Mouse (Mus musculus): Measurements from ENCODE around the gene Serpina3a. TPM values are rescaled to one million over a fixed set of nuclear protein-coding genes. Genes with fewer than 3 reads are reported as not detected.

Gene Serpina3a
- not detected for polyA plus RNA-seq (2017; shearing (Covaris generic))

DNA sequence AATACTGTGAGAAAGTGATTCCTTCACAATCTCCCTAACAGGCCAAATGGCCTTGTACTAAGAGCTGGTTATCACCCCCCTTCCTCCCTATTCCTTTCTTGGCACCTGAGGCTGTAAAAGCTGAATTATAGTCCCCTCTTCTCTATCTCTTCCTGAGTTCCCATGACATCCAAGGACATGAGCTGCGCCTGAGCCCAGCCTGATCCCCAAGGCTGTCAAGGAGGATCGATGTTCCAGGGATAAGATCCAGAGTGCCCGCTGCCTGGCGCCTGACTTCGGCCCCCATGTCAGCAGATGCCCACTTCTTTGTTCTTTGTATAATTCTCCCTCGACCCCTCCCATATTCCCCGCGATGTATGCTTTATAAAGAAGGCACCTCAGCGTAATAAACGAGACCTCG lies at the start of gene Serpina3a:
Gene Serpina3a, plus strand, starts transcription at position 392 of the 400 bp plus-strand sequence.

DNA sequence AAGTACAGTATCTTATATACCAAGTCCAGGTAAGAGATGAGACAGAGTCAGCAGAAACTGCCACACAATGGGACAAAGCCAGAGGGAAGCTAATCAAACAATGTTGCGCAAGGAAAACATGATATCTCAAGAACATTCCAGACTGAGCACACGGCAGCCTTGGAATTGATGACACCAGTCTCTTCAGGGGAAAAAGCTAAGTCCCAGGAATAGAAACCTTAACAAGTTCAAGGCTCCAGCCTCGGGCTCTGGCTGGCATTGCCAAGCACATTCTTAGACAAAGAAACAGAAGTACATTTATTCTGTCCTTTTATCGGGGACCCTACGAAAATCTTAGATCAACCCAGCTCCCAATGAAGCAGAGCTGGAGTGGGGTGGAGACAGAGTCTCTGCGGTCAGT lies 11.8 kb upstream of the Serpina3a start, which contains the start of gene Serpina5:
Gene Serpina5, plus strand, starts transcription at position 346 of the 400 bp plus-strand sequence.

DNA sequence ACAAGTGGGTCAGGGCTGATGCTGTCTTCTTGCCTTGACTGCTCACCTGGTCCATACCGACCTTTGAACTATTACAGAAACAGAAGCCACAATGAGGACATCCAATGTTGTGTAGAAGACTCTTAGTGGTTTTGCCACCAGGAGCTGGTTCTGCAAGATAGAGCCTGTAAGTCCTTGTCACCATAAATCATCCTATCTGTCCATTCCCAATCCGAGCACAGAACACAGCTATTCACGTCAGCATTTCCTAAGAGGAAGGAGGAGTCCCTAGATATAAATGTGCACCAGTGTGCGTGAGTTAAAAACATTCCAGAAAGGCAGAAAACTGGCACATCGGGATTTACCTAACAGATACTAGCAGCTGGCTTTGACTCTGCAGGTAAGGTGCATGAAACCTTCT lies 15.2 kb downstream of the Serpina3a start, which contains the start of gene Serpina3b:
Gene Serpina3b, plus strand, starts transcription at position 301 of the 400 bp plus-strand sequence.

DNA sequence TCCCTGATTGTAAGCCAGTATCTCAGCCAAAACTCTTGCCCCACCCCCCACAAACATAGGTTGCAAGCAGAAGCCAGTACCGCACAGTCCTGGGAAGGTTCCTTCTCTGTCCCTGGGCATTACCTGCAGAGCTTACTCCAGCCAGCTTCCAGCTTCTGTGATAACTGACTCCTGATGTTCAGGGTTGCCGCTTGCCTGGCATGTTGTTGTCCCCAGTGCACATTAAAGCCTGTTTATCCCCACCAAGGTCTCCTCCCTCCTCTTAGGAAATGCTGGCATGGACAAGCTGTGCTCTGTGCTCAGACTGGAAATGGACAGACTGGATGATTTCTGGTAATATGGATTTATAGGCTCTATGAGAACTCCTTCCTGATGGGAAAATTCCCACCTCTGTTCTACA lies 41.1 kb downstream of the Serpina3a start, which contains the start of gene Serpina3c:
Gene Serpina3c, minus strand, starts transcription at position 215 of the 400 bp plus-strand sequence.

Other genes with a start within 250 kb of the Serpina3a start
- not detected for gene Serpina1a, start 249.2 kb upstream of the Serpina3a start, polyA plus RNA-seq (2017; shearing (Covaris generic))
- gene Serpina1c, start 207.8 kb upstream of the Serpina3a start, polyA plus RNA-seq (2017; shearing (Covaris generic)) = not detected
- not detected for gene Serpina1e, start 153.7 kb upstream of the Serpina3a start, polyA plus RNA-seq (2017; shearing (Covaris generic))
- gene Serpina11, start 122.8 kb upstream of the Serpina3a start, polyA plus RNA-seq (2017; shearing (Covaris generic)) = not detected
- 2.3 TPM for gene Serpina9, start 99.0 kb upstream of the Serpina3a start, polyA plus RNA-seq (2017; shearing (Covaris generic))
- gene Serpina12, start 68.3 kb upstream of the Serpina3a start, polyA plus RNA-seq (2017; shearing (Covaris generic)) = not detected
- gene Serpina5, start 11.6 kb upstream of the Serpina3a start, polyA plus RNA-seq (2017; shearing (Covaris generic)) = not detected
- gene Serpina3b, start 15.3 kb downstream of the Serpina3a start, polyA plus RNA-seq (2017; shearing (Covaris generic)) = not detected
- gene Serpina3c, start 41.1 kb downstream of the Serpina3a start, polyA plus RNA-seq (2017; shearing (Covaris generic)) = not detected
- 12.5 TPM for gene Serpina3f, start 101.8 kb downstream of the Serpina3a start, polyA plus RNA-seq (2017; shearing (Covaris generic))
- gene Serpina3g, start 123.5 kb downstream of the Serpina3a start, polyA plus RNA-seq (2017; shearing (Covaris generic)) = 312 TPM
- gene Serpina3i, start 150.4 kb downstream of the Serpina3a start, polyA plus RNA-seq (2017; shearing (Covaris generic)) = not detected
- not detected for gene Serpina3j, start 201.8 kb downstream of the Serpina3a start, polyA plus RNA-seq (2017; shearing (Covaris generic))
- gene Serpina3k, start 225.8 kb downstream of the Serpina3a start, polyA plus RNA-seq (2017; shearing (Covaris generic)) = not detected
- not detected for gene Serpina3m, start 225.8 kb downstream of the Serpina3a start, polyA plus RNA-seq (2017; shearing (Covaris generic))

All from activated CD4-positive, CD25-positive, alpha-beta regulatory T cell, adult 9 weeks (primary cell).